Mouse (Mus musculus) E14TG2a.4 (cell line): ENCODE results near the gene Josd2.

Experiments
- CTCF ChIP-seq: conservative IDR thresholded peaks from 2 replicates; pipeline ENCODE4 v1.5.1; 2014; ENCODE audit warnings: low read length
- NANOG ChIP-seq: IDR thresholded peaks from 2 replicates; pipeline ENCODE4 v1.6.1; 2014; ENCODE audit warnings: borderline replicate concordance, low read length, mixed read lengths

GRCm38 (mm10) chr7:44487936-44488335 lies 20.2 kb downstream of the Josd2 start:
- TF ChIP-seq CTCF (no peak), NANOG (no peak)
